Mouse (Mus musculus) adrenal gland, adult 18-20 months (tissue): Measurements from ENCODE around the gene Vmac. TPM values are rescaled to one million over a fixed set of nuclear protein-coding genes. Genes with fewer than 3 reads are reported as not detected.

ENCODE experiments used
- DNase-seq, 2 experiments: peaks; one replicate each; pipeline ENCODE4 v3.0.0; 2021 to 2022; ENCODE audit warnings: low spot score in 2 of 2
- total RNA-seq, 2 experiments: library from RNA; stranded (reverse); gene quantifications; 1 replicate in 1 of 2; 2 replicates in 1 of 2; pipeline ENCODE4 v1.2.3; 2021

The Vmac gene
- total RNA-seq, 2 experiments from 2014 or later, result 20.1 to 26.1 TPM

DNA sequence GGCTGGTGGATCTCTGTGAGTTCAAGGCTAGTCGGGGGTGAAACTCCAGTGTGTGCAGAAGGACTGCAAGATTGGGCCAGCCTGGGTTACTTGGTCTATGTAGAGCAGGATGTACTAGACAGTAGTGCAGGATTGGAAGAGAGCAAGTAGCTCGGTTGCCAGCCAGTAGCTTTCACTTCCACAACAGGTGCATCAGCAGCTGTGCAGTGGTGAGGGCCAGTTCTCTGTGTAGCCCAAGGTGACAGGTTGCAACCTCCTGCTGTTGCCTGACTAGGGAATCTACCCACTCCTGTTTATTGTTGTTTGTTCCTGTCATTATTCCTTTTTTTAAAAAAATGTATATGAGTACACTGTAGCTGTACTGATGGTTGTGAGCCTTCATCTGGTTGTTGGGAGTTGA, 29.1 kb downstream of the Vmac start:
- DNase-seq, result no peak

GRCm38 (mm10) chr17:56688045-56688444, 29.8 kb downstream of the Vmac start:
- no peak for DNase-seq

DNA sequence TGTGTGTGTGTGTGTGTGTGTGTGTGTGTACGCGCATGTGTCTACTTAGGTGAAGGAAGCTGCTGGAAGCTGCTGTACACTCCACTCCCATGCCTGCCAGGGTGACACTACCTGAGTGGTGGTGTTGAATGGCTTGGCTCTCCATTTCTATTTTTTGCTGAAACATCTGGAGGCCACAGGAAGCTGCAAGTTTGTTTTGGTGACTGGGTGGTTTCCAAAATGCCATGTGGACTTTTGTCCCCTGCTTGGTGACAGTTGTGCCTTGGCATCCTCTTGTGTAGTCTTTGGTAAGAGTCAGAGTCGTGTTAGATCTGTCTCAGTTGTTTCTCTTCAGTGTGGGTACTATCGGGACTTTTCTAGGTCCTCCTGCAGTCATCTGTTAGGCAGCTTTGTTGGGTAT, 31.0 kb downstream of the Vmac start:
- DNase-seq, result no peak

DNA sequence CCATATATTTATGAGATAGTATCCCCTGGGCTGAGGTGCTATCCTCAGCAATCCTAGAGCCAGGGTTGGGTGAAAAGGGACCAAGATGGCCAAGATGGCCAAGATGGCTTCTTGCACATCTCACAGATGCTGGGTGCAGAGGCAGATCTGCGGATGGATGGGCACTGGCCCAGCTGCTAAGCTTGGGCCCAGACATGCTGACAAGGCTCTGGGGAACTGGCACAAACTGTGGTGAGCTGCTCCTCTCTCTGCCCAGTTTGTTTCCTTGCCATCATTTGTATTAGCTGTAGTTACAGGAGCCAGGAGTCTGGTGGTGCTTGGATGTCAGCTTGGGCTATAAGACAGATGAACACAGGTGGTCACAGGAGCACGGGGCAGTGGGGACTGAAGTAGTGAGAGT, 33.2 kb downstream of the Vmac start:
- DNase-seq, result no peak

DNA sequence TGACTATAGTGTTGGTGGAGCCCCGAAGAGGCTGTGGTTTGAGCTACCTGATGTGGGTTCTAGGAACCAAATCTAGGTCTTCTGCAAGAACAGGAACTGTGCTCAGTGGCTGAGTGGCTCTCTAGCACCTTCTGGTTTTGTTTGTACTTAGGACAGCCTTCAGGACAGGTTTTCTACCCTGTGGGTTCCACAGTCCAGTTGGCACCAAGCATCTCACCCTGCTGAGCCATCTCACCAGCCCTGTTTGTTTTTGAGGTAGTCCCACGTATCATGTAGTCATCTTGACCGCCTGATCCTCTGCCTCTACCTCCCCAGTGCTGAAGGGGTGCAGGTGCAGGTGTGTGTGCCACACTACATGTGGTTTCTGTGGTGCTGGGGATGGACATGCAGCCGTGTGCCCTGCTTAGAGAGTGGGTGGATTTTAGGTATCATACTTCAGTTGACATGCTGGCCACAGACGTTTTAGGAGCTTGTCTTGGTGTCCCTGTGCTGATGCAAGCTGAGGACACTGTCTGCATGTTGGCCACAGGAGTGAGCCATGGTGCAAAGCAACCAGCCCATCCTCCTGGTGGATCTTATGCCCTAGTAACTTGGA, 34.2 kb downstream of the Vmac start:
- no peak for DNase-seq

DNA sequence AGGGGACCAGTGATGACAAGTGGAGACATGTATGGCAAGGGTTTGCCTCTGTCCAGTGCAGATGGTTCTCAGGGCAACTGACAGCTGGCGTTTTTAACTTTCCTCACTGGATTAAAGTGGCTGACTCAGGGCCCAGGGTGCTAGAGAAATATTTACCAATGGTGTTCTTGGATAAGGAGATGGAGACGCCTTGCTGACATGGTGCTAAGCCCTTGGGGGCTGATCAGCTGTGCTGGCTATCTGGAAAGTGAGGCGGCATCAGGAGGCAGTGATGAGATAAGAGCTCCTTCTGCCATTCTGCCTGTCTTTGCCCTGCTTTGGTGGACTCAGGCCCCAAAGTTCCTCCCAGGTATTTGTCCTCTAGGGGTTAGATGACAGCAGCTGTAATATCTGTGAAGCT, 34.9 kb downstream of the Vmac start:
- no peak for DNase-seq

GRCm38 (mm10) chr17:56681791-56682190, 36.0 kb downstream of the Vmac start:
- no peak for DNase-seq

GRCm38 (mm10) chr17:56673647-56674416, 44.0 kb downstream of the Vmac start:
- peak in 1 of 2 experiments; percentile 34 for DNase-seq

- DNase-seq, result peak; percentile 96 to 98
Measured at GRCm38 (mm10) chr17:56672941-56673646, 44.7 kb downstream of the Vmac start, which contains the start of gene Ranbp3. Ranbp3 (plus strand) TSS chr17:56673294.

DNA sequence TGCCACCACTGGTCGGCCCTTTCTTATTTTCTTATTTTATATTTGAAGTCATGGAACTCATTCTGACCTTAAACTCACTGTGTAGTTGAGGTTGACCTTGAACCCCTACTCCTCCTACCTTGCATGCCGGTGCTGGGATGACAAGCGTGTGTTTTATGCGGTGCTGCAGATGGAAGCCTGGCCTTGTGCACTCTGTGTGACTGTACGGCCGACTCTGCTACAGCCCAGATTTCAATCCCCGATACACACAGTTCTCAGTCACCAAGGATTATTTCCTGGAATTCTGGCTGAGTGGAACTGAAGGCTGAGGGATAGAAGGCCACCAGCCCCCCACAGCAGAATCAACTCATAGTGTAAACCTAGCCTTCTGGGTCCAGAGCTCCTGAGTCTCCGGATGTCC, 48.1 kb downstream of the Vmac start:
- DNase-seq, result no peak

- DNase-seq, result peak; percentile 88 to 91
Measured at GRCm38 (mm10) chr17:56668384-56669144, 49.3 kb downstream of the Vmac start.

GRCm38 (mm10) chr17:56667591-56667990, 50.2 kb downstream of the Vmac start:
- DNase-seq, result no peak

GRCm38 (mm10) chr17:56666384-56666783, 51.4 kb downstream of the Vmac start:
- DNase-seq, result no peak

- no peak for DNase-seq
Measured at GRCm38 (mm10) chr17:56664333-56664732, 53.5 kb downstream of the Vmac start.

Other genes with a start within 250 kb of the Vmac start
- 100 to 1,000 TPM; 130 to 188 TPM for gene Ptprs, start 241.5 kb downstream of the Vmac start, total RNA-seq
- gene Znrf4, start 205.6 kb downstream of the Vmac start, total RNA-seq, result not detected
- 1 to 10 TPM in 1 of 2 experiments, under 1 TPM in 1; 0.86 to 1.0 TPM for gene Gm20219, start 163.6 kb downstream of the Vmac start, total RNA-seq
- gene Safb2, start 133.4 kb downstream of the Vmac start, total RNA-seq, result 100 to 1,000 TPM; 117 to 153 TPM
- 100 to 1,000 TPM; 108 to 136 TPM for gene Safb, start 133.2 kb downstream of the Vmac start, total RNA-seq
- 100 to 1,000 TPM; 360 to 384 TPM for gene 2410015M20Rik, start 108.3 kb downstream of the Vmac start, total RNA-seq
- gene Rpl36, start 104.6 kb downstream of the Vmac start, total RNA-seq, result 100 to 1,000 TPM; 765 to 908 TPM
- 100 to 1,000 TPM; 458 to 700 TPM for gene Lonp1, start 91.1 kb downstream of the Vmac start, total RNA-seq
- gene Catsperd, start 89.9 kb downstream of the Vmac start, total RNA-seq, result 1 to 10 TPM; 2.4 to 4.3 TPM
- gene Ranbp3, start 44.7 kb downstream of the Vmac start, total RNA-seq, result 10 to 100 TPM; 64.9 to 75.7 TPM
- 100 to 1,000 TPM; 276 to 402 TPM for gene Ndufa11, start 255 bp downstream of the Vmac start, total RNA-seq
- 1 to 10 TPM; 3.4 to 4.0 TPM for gene Nrtn, start 39.5 kb upstream of the Vmac start, total RNA-seq
- 10 to 100 TPM; 28.3 to 31.3 TPM for gene Dus3l, start 46.7 kb upstream of the Vmac start, total RNA-seq
- gene Prr22, start 52.2 kb upstream of the Vmac start, total RNA-seq, result under 1 TPM; 0.48 to 0.93 TPM
- gene Rfx2, start 113.0 kb upstream of the Vmac start, total RNA-seq, result 1 to 10 TPM; 3.8 to 5.6 TPM
- under 1 TPM in 1 of 2 experiments, not detected in 1; 0.27 TPM for gene Acsbg2, start 156.4 kb upstream of the Vmac start, total RNA-seq
- 1 to 10 TPM in 1 of 2 experiments, under 1 TPM in 1; 0.83 to 2.9 TPM for gene 1700061G19Rik, start 157.5 kb upstream of the Vmac start, total RNA-seq
- 10 to 100 TPM; 31.1 to 32.4 TPM for gene Mllt1, start 217.4 kb upstream of the Vmac start, total RNA-seq